Mouse (Mus musculus): Measurements from ENCODE around the gene Tfap2d.

Gene Tfap2d

DNA sequence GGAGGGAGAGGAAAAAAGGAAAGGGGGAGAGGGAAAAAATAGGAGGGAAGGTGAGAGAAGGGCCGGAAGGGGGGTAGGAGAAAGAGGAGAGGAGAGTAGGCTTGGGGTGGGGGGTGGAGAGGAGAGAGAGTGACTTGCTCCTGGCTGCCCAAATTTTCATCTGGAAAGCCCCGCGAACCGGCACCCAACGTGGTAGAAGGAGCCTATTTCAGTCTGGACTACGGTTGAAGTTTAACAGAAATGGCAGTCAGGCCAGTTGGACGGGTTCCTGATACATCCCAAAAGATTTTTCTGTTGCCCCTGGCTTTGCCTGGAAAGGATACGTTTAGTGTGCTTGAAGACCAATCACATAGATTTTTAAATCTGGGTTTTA, 108.2 kb downstream of the Tfap2d start:
- DNase-seq = no peak

DNA sequence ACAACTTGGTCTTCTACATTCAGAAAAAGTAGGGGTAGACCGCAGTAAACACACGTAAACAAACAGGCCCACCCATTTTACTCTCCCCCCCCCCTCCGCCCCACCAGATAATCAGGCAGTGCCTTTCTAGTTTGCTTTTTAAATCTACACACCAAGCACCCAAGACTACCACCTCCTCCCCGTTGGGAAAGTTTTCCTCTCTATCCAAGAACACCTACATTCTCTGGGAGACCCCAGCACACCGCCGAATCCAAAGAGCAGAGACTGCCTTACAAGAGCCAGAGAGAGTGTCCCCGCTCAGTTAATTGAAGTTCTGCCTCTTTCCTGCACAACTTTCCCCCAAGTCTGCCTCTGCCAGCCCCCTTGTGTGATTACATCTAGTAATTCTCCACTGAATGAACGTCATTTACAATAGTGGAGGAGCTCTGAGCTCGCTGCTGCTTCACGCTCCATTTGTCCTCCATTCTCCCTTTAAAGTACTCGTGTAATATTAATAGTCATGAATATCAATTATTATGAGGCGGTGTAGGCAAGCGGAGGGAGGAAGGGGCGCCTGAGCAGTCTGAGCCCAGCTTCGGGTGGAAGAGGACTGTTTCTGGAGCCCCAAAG, 108.8 kb downstream of the Tfap2d start:
- DNase-seq = no peak

DNA sequence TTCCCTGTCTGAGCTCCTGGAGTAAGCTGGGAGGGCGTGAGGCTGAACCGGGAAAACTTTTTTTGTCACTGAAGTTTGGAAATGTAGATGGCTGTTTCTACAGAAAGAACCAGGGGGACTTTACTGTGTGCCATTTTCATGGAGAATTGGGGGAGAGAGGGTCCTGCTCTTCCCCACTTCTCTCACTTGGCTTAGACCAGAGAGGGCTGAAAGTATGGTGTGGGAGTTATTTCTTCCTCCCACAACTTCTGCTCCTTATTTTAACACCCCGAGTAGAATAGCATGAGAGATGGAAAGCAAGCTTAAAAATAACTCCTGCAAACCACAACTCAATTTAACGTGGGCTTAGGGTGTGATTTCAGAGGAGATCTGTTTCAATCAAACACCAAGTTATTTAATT, 109.9 kb downstream of the Tfap2d start:
- no peak for DNase-seq

DNA sequence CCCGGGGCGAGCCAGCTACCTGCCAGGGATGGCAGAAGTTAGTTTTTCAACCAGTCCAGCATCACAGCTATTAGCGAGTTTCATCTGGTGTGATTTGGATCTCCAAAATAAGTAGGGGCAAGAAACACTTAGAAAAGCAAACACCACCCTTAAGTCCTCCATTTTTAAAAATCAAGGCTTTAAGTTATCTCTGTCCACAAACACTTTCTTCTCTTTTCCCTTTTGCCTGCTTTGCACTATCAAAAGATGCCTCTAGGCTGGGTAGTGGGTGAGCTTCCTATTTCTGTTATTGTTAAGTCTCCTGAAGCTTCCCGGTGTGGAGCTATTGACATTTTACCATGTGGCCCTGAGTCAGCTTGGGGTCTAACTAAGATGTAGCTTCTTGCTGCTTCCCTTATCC, 110.3 kb downstream of the Tfap2d start:
- no peak for DNase-seq

DNA sequence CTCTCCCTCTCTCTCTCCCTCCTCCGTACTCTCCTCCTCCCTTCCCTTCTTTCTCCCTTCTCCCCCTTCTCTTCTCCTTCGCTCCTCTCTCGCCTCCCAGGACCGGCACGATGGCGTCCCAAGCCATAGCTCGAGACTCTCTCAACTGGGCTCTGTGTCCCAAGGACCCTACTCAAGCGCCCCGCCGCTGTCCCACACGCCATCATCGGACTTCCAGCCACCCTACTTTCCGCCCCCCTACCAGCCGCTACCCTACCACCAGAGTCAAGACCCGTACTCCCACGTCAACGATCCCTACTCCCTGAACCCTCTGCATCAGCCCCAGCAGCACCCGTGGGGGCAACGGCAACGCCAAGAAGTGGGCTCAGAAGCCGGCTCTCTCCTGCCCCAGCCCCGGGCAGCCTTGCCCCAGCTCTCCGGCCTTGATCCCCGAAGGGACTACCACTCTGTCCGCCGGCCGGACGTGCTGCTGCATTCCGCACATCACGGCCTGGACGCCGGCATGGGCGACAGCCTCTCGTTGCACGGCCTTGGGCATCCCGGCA, 111.1 kb downstream of the Tfap2d start:
- no peak for DNase-seq

All from layer of hippocampus, adult 9-11 months (tissue).